Mouse (Mus musculus) ovary, adult 18-20 months (tissue): ENCODE results near the gene Ccdc155.

Experiments
- DNase-seq: peaks from one replicate; pipeline ENCODE4 v3.0.0; 2022; ENCODE audit warnings: low spot score, mixed read lengths

Ccdc155 gene

GRCm38 (mm10) chr7:45226421-45226820 is 21.7 kb upstream of the Ccdc155 start:
- no peak for DNase-seq

- DNase-seq: no peak
Observed at GRCm38 (mm10) chr7:45224826-45225225, 20.1 kb upstream of the Ccdc155 start.

GRCm38 (mm10) chr7:45221680-45222079 is 17.0 kb upstream of the Ccdc155 start:
- no peak for DNase-seq

DNA sequence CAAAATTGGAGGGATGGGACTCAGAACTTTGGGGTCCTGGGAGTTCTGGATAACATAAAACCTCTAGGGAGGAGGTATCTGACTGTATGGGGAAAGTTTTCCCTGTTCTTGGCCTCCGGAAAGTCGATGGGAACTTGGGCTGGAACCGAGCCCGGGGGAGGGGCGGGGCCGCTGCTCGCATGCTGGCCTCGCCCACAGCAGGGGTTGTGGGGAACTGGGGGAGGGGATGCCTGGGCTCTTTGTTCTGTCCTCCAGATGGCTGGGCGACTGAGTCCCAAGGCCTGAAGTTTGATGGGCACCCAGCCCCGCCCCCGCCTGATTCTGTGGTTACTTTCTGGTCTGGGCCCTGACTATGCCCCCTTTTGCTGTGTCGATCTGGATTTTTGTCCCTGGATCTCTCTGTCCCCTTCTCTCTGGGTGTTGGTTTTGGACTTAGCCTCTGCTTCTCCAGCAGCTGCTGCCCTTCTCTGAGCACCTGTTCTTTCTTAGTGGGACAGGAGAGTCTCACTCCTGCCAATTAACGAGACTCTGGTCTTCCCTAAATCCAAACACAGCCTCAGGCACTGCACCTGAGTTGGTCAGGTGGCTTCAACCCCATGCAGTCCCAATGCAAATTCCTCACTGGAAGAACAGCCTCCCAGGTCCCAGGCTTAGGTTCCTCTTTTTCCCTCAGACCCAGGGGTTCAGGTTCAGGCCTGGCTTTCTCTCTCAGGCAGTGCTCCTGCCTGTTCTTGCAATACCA is 11.9 kb upstream of the Ccdc155 start:
- peak; percentile 60 for DNase-seq

DNA sequence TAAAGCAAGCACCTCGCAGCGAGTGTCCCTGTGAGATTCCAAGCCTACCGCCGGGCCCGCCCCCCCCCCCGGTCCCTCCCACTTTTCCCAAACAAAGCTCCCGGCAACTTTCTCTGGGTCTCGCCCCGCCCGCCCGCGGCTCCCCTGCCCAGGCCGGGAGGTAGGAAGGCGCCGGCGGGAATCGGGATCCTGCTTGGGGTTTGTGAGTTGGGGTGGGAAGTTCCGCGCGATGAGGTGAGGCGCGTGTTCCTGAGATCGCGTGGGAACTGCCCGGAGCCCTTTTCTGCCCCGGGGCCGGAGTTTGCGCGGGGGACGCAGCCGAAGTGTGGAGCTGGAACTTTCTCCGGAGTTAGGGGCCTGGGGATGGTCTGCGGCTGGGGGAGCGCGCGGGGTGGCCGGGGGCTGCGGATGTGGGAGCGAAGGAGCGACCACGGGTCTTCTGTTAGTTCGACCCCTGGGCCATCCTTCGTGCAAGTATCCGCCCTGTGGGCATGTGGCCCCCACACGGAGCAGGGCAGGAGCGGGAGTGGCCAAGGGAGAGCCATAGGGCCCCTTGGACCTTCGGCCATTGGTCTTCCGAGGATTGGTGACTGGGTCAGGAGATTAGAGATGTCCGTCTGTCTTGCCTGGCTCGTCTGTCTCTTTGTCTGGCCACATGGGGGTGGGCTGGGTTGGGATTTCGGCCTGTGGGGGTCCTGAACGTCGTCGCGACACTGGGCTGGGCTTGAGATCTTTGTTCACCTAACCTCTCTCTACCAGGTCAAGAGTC is 11.2 kb upstream of the Ccdc155 start, which contains the start of gene Tead2:
Gene Tead2 (plus strand): TSS at position 81 of the 769 bp plus-strand sequence.
- DNase-seq: peak; percentile 41

DNA sequence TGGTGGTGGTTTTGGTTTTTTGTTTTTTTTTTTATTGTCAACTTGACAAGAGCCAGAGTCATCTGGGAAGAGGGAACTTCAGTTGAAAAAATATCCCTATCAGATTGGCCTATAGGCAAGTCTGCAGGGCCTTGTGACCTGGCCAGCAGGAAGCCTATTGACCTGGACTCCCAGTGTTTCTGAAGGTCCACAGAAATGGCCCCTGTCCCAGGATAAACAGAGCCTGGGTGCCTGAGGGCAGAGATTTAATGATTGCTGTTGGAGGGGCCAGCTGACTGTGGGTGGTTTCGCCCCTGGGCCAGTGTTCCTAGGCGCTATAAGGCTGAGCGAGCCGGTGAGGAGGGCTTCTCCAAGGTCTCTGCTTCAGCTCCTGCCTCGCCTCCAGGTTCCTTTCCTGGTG is 9.0 kb upstream of the Ccdc155 start:
- no peak for DNase-seq

- DNase-seq: no peak
Observed at GRCm38 (mm10) chr7:45212356-45212755, 7.7 kb upstream of the Ccdc155 start.

DNA sequence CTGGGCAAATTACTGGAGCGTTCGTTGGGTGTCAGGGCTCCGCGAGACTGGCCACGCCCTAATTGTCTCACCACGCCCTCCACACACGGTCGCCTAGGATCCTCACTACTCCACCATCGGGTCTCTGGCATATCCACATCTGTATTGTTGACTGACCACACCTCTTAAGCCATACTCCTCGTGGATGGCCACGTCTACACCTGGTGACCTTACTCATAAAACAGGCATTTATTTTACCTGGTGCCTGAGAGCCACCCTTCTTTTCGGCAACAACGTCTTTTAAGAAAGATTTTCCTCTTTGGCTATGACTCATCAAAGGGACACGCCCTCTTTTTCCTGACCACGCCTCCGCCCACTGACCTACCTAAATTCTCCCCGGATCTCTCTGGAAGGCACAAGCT is 7.2 kb upstream of the Ccdc155 start, which contains the start of gene Dkkl1:
Gene Dkkl1 (minus strand): TSS at position 297 of the 401 bp plus-strand sequence.
- DNase-seq: no peak

DNA sequence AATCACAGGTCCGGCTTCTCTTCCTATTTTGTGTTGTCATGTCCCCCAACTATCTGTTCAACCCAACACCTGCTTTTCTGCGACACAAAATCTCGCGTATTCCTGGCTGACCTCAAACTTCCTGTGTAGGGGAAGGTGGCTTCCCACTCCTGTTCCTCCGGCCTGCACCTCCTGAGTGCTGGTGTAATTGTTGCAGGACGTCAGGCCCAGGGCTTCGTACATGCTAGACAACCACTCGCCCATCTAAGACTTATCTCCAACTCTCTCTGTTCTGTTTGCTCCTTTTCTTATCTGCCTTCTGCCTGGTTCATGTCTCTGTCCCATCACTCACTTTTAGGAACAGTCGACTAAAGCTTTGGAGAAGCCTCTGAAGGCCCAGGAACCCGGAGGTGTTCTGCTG is 6.4 kb upstream of the Ccdc155 start:
- DNase-seq: no peak

- DNase-seq: no peak
Observed at GRCm38 (mm10) chr7:45208260-45208659, 3.6 kb upstream of the Ccdc155 start.

DNA sequence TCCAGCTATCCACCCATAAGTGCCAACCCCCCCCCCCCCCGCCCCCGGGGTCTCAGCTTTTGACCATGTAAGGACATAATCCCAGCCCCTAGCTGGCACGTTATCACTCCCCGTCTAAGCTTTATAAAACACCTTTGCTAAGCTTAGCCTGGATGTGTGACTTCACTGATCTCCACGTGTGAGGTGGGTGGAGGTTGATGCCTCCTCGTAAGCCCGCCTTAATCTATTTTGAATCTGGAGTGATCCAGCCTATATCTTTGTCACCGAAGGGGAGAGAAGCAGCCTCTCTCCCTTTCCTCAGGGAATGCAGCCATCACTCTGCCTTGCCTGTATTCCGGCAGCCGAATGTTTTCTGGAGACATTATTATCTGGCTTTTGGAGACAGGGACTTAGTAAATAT is 2.0 kb downstream of the Ccdc155 start:
- DNase-seq: no peak

DNA sequence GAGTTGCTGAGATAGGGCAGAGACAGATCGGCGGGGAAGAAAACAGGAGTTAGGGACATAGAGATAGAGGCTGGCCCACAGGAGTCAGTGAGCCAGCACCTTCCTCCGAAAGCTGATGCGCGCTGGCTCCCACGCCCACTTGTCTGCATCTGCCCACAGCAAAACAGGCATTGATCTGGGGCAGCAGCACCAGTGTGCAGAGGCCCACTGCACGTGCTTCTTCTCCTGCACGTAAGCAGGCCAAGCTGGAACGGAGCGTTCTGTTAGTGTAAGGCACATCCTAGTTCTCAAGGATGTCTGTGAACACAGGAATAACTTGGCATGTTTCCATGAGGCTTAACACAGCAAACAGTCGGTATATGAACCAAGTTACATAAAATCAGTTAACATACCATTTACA is 5.7 kb downstream of the Ccdc155 start:
- no peak for DNase-seq

GRCm38 (mm10) chr7:45198435-45198834 is 6.3 kb downstream of the Ccdc155 start:
- peak; percentile 56 for DNase-seq

GRCm38 (mm10) chr7:45196994-45197393 is 7.7 kb downstream of the Ccdc155 start:
- no peak for DNase-seq

GRCm38 (mm10) chr7:45196176-45196535 is 8.5 kb downstream of the Ccdc155 start:
- no peak for DNase-seq

GRCm38 (mm10) chr7:45195341-45196175 is 9.1 kb downstream of the Ccdc155 start:
- DNase-seq: no peak

DNA sequence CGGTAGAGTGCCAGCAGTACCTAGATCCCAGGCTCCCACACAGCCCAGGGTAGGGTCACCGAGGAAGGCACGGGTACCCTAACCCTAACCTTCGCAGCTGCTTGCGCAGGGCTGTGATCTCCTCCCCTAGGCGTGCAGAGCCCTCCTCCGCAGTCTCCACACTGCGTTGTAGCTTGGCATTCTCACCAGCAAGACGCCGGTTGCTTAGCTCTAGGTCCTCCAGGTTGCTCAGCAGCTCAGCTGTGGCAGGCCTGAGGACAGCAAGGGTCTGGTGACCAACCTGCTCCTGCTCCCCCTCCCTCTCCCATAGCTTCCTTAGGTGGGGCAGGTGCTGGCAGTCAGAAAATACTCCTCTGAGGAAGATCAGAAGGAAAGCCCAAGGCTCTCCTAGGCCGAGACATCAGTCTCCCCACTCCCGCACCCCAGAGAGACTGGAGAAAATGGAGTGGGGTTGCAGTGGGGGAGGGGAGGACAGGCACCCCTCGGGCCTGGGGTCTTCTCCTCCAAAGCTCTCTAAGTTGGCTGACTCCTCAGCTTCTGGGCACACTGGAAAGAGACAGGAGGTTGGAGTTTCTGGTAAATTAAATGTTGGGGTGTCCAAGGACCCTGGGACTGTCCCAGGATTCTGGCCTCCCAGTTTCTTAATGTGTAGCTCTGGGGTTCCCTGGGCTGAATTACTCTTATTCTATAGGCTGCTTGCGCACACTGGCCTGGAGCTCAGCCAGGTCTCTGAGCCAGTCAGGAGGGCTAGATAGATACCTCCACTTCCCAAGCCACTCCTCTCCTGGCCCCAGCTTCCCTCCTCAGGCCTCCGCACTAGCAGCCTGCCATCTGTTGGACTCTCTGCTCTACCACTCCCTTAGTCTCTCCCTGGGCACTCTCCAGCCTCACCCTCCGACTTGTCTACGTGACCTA is 10.6 kb downstream of the Ccdc155 start:
- no peak for DNase-seq

DNA sequence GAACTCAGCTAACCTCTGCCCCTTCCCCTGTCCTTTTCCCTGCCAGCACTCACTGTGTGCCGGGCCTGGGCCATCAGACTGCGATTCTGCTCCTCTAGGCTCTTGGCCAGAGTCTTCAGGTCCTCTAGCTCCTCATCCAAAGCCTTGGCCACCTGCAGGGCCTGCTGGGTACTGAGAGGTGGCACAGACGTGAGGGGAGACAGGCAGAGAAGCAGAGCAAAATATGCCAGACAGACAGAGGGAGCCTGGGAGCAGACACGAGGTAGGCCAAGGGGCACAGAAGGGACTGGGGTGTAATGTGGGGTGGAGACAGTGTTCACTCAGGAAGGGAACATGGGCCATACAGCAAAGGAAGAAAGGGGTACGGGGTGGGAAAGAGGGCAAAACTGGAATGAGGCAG is 11.3 kb downstream of the Ccdc155 start:
- DNase-seq: no peak

GRCm38 (mm10) chr7:45192585-45193310 is 11.9 kb downstream of the Ccdc155 start:
- no peak for DNase-seq

- DNase-seq: no peak
Observed at GRCm38 (mm10) chr7:45191803-45192363, 12.8 kb downstream of the Ccdc155 start.
